Mouse (Mus musculus) Patski (cell line): Measurements from ENCODE around the gene Impg1. TPM values are rescaled to one million over a fixed set of nuclear protein-coding genes. Genes with fewer than 3 reads are reported as not detected.
"Not testable (repeated sequence)": the region's sequence is repeated elsewhere in the genome, so short reads cannot be mapped to it uniquely, and the experiment has no call there.

Experiments used
- ATAC-seq: fragments of 100-300 bp; one replicate; pipeline ENCODE4 v1.8.0; 2021
- CTCF ChIA-PET: fragments of 350-600 bp; sonication (Branson Sonifier 250); formaldehyde crosslinking; loops from one replicate; lab custom pipeline; 2022; ENCODE audit warnings: inconsistent platforms; lab: Charles Lee
- POLR2A ChIA-PET: fragments of 350-600 bp; sonication (Branson Sonifier 250); formaldehyde crosslinking; loops from one replicate; lab custom pipeline; 2022; ENCODE audit warnings: antibody characterized with exemption, inconsistent platforms; lab: Charles Lee
- DNase-seq: peaks from one replicate; pipeline ENCODE4 v3.0.0-alpha.2; 2011; ENCODE audit warnings: low read depth, low spot score
- H3K27me3 ChIP-seq: fragments of 371-371 bp; one replicate; pipeline ENCODE4 v1.5.1; 2021
- CTCF ChIP-seq: fragments of 100-300 bp; IDR thresholded peaks from one replicate; pipeline ENCODE4 v1.5.1; 2021
- in situ Hi-C: fragments of 300-500 bp; cut with MboI; formaldehyde crosslinking; loops from 3 replicates; pipeline ENCODE4 v1.11.1; 2018; ENCODE audit warnings: low pct_unique_long_range_greater_than_20kb, mixed read lengths
- polyA plus RNA-seq: library from polyadenylated mRNA; unstranded; gene quantifications from one replicate; pipeline ENCODE4 v1.2.3, GENCODE M21; 2021

Gene Impg1
- polyA plus RNA-seq, 1 experiment from 2014 or later = not detected

DNA sequence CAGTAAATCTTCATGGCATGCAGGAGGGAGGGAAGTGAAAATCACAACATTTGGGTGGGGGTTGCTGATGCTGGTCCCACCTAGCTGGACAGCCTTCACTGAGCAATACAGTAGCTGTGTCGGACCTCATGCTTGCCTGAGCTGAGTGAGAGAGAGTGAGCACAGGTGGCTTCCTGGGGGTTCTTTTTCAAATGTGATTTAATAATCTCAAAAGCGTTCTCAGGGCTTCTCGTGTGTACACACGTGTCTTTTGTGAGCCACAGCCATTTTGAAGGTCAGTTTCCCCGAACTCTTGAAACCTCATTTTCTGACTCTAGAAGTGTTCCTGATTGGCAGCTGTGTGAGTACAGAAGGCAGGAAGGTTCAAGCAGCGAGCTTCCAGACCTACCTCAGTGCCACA lies 122.8 kb downstream of the Impg1 start:
- no peak for TF ChIP-seq CTCF
- in situ Hi-C loops = loop anchor here (25.0 kb wide), 1 partner anchor 1295 kb away; the partner anchor contains the start of gene Htr1b
- POLR2A ChIA-PET = no interaction called here
- H3K27me3 ChIP-seq = peaks cover 18% of the 10 kb centered on the region
- DNase-seq (no peak), ATAC-seq (no peak)
- CTCF ChIA-PET = interaction anchor here (1.3 to 1.4 kb wide), 2 partner anchors 10 to 13 kb away, joined by 3 to 4 read pairs; no protein-coding TSS in a partner anchor

GRCm38 (mm10) chr9:80341756-80342155 lies 123.5 kb downstream of the Impg1 start:
- in situ Hi-C loops = loop anchor here (25.0 kb wide), 1 partner anchor 1296 kb away; the partner anchor contains the start of gene Htr1b
- TF ChIP-seq CTCF = no peak
- ATAC-seq (no peak), DNase-seq (no peak)
- ChIA-PET POLR2A (interaction anchor here (0.5 kb wide), 1 partner anchor 1289 kb away, joined by 4 read pairs; no protein-coding TSS in a partner anchor), CTCF (interaction anchor here (1.4 kb wide), 1 partner anchor 12 kb away, joined by 3 read pairs; no protein-coding TSS in a partner anchor)
- peaks cover 14% of the 10 kb centered on the region for H3K27me3 ChIP-seq

- ChIA-PET CTCF (no interaction called here), POLR2A (no interaction called here)
- TF ChIP-seq CTCF = no peak
- in situ Hi-C loops = loop anchor here (25.0 kb wide), 1 partner anchor 1296 kb away; the partner anchor contains the start of gene Htr1b
- DNase-seq (no peak), ATAC-seq (no peak)
- peaks cover 14% of the 10 kb centered on the region for H3K27me3 ChIP-seq
These were observed 124.4 kb downstream of the Impg1 start for GRCm38 (mm10) chr9:80340927-80341326.

- ChIA-PET CTCF (no interaction called here), POLR2A (no interaction called here)
- in situ Hi-C loops = loop anchor here (25.0 kb wide), 1 partner anchor 1299 kb away; the partner anchor contains the start of gene Htr1b
- no peak for ATAC-seq
- H3K27me3 ChIP-seq = peaks cover 12% of the 10 kb centered on the region
- no peak for DNase-seq
- TF ChIP-seq CTCF = no peak
These were observed 127.3 kb downstream of the Impg1 start for GRCm38 (mm10) chr9:80338026-80338425.

- peaks cover 5% of the 10 kb centered on the region for H3K27me3 ChIP-seq
- no peak for ATAC-seq
- ChIA-PET CTCF (no interaction called here), POLR2A (interaction anchor here (0.6 kb wide), 1 partner anchor 9 kb away, joined by 3 read pairs; no protein-coding TSS in a partner anchor)
- in situ Hi-C loops = loop anchor here (25.0 kb wide), 1 partner anchor 1301 kb away; the partner anchor contains the start of gene Htr1b
- no peak for TF ChIP-seq CTCF
- DNase-seq = no peak
These were observed 129.5 kb downstream of the Impg1 start for GRCm38 (mm10) chr9:80335660-80336357.

DNA sequence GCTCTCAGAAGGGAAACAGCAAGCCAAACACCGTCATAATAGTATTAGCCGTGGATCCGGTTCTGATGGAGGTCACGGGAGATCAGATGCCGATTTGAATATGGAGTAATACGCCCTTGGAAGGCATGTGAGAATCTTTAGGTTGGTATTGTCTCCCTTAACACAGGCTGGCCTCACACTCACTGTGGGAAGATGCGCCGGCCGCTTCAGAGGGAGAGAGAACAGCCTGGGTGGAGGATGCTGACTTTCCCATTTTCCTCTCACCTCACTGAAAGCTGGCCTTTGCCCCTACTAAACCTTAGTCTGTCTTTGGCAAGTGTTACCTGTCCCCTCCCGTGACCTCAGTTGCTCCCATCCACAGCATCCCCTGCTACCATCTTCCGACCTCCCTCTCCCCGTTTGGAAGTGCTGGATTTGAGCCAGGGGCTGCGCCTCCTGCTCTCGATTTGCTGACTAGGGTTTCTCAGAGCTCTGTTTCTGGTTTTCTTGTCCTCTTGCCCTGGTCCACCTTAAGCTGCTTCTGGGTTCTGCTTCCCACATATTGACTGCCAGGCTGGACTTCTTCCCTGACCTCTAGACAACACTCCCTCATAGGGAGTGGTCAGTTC lies 131.2 kb downstream of the Impg1 start:
- peaks cover 14% of the 10 kb centered on the region for H3K27me3 ChIP-seq
- TF ChIP-seq CTCF = no peak
- POLR2A ChIA-PET = no interaction called here
- in situ Hi-C loops = loop anchor here (25.0 kb wide), 1 partner anchor 1303 kb away; the partner anchor contains the start of gene Htr1b
- DNase-seq (no peak), ATAC-seq (no peak)
- CTCF ChIA-PET = no interaction called here

- in situ Hi-C loops = loop anchor here (25.0 kb wide), 1 partner anchor 1304 kb away; the partner anchor contains the start of gene Htr1b
- no peak for DNase-seq
- CTCF ChIA-PET = no interaction called here
- peaks cover 15% of the 10 kb centered on the region for H3K27me3 ChIP-seq
- POLR2A ChIA-PET = no interaction called here
- ATAC-seq = no peak
- TF ChIP-seq CTCF = no peak
These were observed 131.8 kb downstream of the Impg1 start for GRCm38 (mm10) chr9:80333466-80333865.

DNA sequence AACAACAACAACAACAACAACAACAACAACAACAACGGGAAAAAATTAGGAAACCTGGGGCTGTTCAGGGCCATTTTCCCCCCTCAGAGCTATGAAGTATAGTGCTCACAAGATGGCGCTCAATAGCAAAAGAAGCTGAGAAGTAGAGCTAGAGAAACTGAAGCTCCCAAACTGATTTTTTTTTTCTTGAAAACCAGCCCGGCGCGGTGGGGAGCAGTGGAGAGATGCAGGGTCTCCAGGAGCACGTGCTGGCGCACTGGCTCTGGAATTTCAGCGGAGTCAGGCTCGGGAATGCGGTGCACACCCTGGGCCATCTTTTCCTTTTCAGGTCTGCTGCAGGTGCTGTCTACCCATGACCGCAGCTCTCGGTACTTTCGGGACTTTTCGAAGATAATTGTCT lies 133.1 kb downstream of the Impg1 start:
- CTCF ChIA-PET = interaction anchor here (1.3 kb wide), 1 partner anchor 11 kb away, joined by 4 read pairs; no protein-coding TSS in a partner anchor
- peaks cover 15% of the 10 kb centered on the region for H3K27me3 ChIP-seq
- in situ Hi-C loops = loop anchor here (25.0 kb wide), 1 partner anchor 1305 kb away; the partner anchor contains the start of gene Htr1b
- POLR2A ChIA-PET = no interaction called here
- DNase-seq = no peak
- ATAC-seq = peak; percentile 77
- peak; percentile 56 for TF ChIP-seq CTCF

- DNase-seq, H3K27me3 ChIP-seq, in situ Hi-C loops: not testable (repeated sequence)
These were observed 144.0 kb downstream of the Impg1 start for GRCm38 (mm10) chr9:80321051-80321887.

GRCm38 (mm10) chr9:80318027-80318426 lies 147.3 kb downstream of the Impg1 start:
- no peaks in the 10 kb centered on the region for H3K27me3 ChIP-seq
- in situ Hi-C loops = no loop called here
- ChIA-PET CTCF (interaction anchor here (1.4 kb wide), 1 partner anchor 11 kb away, joined by 3 read pairs; no protein-coding TSS in a partner anchor), POLR2A (no interaction called here)
- DNase-seq = no peak
- TF ChIP-seq CTCF = no peak
- no peak for ATAC-seq

More at GRCm38 (mm10) chr9:80321051-80321887, 144.0 kb downstream of the Impg1 start:
- CTCF ChIA-PET, ATAC-seq, POLR2A ChIA-PET: not testable (repeated sequence)
